Mouse (Mus musculus): Measurements from ENCODE around the gene 1500011B03Rik. TPM values are rescaled to one million over a fixed set of nuclear protein-coding genes. Genes with fewer than 3 reads are reported as not detected.

1500011B03Rik gene
- total RNA-seq, 2 experiments from 2014 or later, result 18.2 to 18.9 TPM

GRCm38 (mm10) chr5:114782991-114783390, 40.3 kb downstream of the 1500011B03Rik start:
- no peak for DNase-seq

- DNase-seq, result no peak
These were observed 42.4 kb downstream of the 1500011B03Rik start for GRCm38 (mm10) chr5:114780912-114781311.

- no peak for DNase-seq
These were observed 43.2 kb downstream of the 1500011B03Rik start for GRCm38 (mm10) chr5:114779956-114780489.

DNA sequence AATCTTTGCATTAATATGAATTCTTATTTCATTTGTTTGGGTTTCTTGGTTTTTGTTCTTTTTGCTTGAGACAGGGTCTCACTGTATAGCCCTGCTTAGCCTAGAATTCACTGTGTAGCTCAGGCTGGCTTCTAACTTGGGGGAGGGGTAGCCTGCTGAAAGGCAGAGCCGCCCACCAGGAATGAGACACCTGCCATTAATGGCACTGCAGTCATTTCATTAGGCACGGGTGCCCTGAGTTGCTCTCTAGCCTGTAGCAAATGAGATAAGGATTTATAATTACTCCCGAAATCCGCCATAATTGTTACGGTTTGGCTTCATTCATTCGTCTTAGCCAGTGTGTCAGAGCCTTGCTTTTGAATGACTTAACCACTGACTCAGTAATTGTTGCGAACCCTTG, 47.1 kb downstream of the 1500011B03Rik start:
- DNase-seq, result no peak

GRCm38 (mm10) chr5:114775056-114775979, 48.0 kb downstream of the 1500011B03Rik start, which contains the start of gene Git2:
TSS of gene Git2 (minus strand) at chr5:114775517.
- no peak for DNase-seq

DNA sequence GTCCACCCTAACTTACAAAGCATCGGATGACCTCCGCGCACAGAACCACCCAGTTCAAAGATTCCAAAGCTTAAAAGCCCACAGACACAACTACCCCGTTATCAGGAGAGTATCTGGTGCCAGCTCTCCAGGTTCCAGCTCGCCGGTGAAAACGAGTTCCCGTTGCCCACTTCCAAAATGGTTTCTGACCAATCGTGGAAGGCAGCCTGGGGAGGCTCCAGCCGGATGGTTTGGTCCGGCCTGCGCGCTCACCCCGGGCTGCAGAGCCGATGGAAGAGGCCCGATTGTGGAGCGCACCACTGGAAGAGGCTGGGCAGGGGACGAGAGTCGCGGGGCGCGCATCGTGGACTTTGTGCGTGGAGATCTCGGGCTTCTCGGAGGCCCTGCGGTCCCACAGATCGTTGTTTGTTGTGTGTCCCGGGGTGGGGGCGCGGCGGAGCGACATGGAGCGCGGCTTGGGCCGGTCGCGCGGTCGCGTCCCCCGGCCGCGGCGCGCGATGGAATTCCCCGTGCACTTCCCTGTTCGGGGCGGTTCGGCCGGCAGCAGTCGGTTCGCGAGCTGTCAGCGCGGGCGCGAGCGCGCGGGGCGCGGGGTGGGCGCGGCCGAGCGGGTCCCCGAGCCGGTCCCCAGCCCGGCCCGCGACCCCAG, 48.7 kb downstream of the 1500011B03Rik start, which contains the start of gene Ankrd13a:
Gene Ankrd13a, plus strand, starts transcription at position 275 of the 649 bp plus-strand sequence.
- peak; percentile 85 for DNase-seq

DNA sequence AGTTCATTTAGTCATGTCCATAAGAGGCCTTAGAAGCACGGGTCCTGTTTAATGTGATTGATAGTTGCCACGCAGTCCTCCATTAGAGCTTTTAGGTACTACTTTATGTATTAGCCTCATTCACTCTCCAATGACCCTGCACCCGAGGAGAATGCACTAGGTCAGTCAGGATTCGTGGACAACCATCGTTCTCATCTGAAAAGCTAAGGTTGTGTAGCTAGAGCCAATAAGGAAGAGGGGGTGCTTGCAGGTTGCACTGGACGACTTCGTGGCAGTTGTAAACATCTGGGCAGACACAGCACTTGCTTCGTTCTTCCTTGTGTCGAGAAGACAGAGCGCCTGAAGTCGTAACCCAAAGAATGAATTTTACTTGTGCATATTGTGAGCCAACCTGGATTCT, 49.5 kb downstream of the 1500011B03Rik start:
- DNase-seq, result no peak

- peak; percentile 98 for DNase-seq
These were observed 50.0 kb downstream of the 1500011B03Rik start for GRCm38 (mm10) chr5:114773211-114773710.

DNA sequence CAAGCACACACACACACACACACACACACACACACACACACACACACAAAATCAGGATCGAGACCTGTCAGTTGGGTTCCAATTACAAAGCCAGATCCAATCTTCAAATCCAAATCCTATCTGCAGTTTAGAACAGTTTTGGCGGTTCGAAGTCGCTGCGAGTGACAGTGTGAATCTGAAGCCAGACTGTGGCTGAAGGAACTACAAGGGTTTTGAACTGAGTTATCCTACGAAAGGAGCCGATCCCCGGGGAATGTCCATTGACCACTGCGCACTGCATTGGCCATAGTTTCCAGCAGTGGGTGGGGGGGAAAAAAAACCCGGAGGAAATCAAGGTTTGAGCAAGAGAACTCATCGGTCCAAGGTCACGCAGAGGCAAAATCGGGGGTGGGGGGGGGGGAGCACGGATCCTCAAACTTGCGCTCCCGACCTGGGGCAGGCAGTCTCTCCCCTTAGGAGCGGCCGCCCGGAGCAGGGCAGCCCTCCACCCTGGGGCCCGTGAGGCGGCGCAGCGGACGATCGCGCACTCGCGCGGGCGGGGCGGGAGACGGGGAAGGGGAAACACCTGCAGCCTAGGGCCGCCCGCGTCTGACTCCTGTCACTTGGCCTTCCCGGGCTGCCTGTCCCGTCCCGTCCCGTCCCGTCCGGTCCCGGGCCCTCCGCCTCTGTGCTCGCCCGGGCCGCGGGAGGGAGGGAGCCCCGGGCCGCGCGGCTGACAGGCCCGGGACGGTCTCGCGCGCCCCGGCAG, 50.6 kb downstream of the 1500011B03Rik start:
- peak; percentile 65 for DNase-seq

DNA sequence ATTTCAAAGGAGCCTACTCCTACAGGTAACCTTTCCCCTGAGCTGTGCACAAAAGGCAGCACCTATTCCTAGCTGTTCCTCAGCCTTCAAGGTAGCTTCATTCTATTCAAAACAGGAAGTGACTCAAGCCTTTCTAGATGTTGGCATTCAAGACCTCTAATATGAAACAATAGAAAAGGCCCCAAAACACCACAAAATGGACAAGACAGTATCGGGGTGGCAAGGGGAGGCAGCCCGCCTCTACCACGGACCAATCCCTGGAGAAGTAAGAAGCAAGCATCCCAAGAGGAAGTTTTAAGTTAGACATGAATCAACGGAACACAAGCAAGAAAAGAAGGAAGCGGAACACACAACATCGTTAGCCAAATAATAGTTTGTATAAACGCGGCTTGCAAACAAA, 51.5 kb downstream of the 1500011B03Rik start:
- DNase-seq, result no peak

DNA sequence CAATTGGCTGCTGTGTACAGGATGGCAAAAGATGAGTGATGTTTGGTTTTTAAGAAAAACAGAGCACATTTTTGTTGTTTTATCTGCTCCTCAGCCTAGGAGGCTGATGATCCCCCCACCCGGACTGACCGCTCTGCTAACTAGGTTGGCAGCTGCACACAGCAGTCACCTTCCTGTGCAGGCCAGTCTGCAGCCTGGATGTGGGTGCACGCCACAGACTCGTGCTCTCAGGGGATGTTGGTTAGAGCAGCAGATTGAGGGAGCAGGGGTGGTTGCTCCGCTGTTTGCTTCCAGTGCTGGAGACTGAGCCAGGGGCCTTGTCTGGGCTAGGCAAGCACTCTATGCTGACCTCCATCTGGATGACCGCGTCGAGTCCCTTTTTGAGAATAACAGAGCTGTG, 53.5 kb downstream of the 1500011B03Rik start:
- DNase-seq, result no peak

DNA sequence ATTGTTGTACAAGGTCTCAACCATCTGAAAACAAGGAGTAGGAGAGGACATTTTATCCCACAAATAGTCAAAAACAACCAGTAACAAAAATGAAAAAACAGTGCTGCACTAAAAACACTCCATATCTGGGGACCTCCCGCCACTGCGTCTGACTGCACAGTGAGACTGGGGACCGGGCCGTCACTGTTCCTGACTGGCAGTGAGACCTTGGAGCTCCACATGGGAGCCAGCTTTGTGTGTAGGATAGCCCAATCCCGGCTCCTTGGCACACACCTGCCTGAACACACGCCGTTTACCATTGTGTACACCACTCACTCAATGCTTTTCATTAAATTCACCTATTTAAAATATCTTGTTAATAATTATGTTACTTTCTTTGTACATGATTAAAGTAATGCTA, 56.1 kb downstream of the 1500011B03Rik start:
- DNase-seq, result no peak

DNA sequence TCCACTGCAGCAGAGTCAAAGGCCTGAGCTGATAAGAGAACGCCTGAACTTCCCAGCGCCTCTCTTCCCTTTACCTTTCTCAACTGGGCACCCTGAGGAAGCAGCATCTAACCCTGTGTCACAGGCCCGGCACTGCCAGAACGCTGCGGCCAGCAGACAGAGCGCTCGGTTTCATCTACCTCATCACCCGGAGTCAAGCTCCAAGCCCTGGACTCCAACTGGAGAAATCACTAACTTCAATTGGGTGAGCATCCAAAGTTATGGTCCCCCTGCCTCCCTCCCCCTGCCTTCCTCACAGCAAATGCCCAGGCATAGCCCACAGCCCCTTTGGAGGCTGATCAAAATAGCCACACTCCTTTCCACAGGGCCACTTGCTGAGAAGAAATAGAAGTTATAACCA, 56.6 kb downstream of the 1500011B03Rik start:
- DNase-seq, result no peak

DNA sequence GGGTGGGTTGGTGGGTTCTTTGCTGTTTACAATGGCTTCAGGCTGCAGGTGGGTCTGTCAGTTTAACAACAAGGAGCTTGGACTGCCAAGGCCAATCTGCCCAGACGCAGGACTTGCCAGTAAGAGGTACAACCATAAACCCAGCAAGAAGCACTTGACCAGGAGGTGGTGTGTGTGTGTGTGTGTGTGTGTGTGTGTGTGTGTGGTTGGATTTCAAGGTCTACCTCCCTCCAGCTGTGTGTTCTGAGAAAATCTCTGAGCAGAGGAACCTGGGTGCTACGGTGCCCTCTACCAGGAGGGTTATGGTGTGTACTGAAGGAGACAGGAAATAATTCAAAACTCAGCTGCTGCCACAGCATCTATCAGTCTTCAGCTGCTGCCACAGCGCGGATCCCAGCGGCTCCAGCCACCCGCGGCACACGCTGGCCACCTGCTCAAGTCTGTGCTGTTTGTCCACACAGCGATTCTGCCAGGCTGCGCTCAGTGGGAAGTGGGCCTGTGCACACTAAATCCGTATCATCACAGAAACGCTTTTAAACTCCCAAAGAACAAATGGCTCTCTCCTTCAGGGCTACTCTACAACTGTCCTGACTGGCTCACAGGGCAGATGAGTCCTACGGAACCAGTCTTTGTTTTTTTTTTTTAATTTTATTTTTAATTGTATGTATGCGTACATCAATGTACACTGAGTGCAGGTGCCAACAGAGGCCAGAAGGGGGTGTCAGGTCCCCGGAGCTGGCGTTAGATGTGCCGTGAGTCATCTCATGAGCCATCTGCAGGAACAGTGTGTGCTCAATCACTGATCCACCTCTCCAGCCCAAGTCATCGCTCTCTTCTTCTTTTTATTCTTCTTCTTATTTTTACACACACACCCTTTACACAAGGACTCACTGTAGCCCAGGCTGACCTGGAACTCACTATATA, 58.2 kb downstream of the 1500011B03Rik start:
- DNase-seq, result no peak

- no peak for DNase-seq
These were observed 61.3 kb downstream of the 1500011B03Rik start for GRCm38 (mm10) chr5:114761980-114762379.

- no peak for DNase-seq
These were observed 63.7 kb downstream of the 1500011B03Rik start for GRCm38 (mm10) chr5:114759536-114760090.
